Mouse (Mus musculus) limb, embryonic 12.5 days (tissue): ENCODE data around the gene Zfp974. TPM values are rescaled to one million over a fixed set of nuclear protein-coding genes. Genes with fewer than 3 reads are reported as not detected.
"Not testable (repeated sequence)": the region's sequence is repeated elsewhere in the genome, so short reads cannot be mapped to it uniquely, and the experiment has no call there.

Experiments used
- ATAC-seq: fragments of 200-750 bp; cut with Nextera tagmentation; 2 replicates; pipeline ENCODE4 v1.8.0; 2017; ENCODE audit warnings: low read depth, moderate TSS enrichment; ENCODE audit not compliant: insufficient number of reproducible peaks, insufficient read depth, low FRiP score, low TSS enrichment
- H3K27ac ChIP-seq: fragments of 300-500 bp; sonication (generic); 2 replicates; pipeline ENCODE4 v1.5.1; 2016; ENCODE audit warnings: mild to moderate bottlenecking, moderate library complexity
- H3K27me3 ChIP-seq: fragments of 300-500 bp; sonication (generic); 2 replicates; pipeline ENCODE4 v1.6.1; 2016; ENCODE audit warnings: mild to moderate bottlenecking, moderate library complexity
- H3K36me3 ChIP-seq: fragments of 300-500 bp; sonication (generic); 2 replicates; pipeline ENCODE4 v1.6.1; 2016; ENCODE audit warnings: mild to moderate bottlenecking, moderate library complexity
- H3K4me1 ChIP-seq: fragments of 300-500 bp; sonication (generic); replicated peaks from 2 replicates; pipeline ENCODE4 v1.6.1; 2016
- H3K4me2 ChIP-seq: fragments of 300-500 bp; sonication (generic); 2 replicates; pipeline ENCODE4 v1.6.1; 2016; ENCODE audit warnings: mild to moderate bottlenecking, moderate library complexity
- H3K4me3 ChIP-seq: fragments of 300-500 bp; sonication (generic); replicated peaks from 2 replicates; pipeline ENCODE4 v1.5.1; 2016; ENCODE audit warnings: mild to moderate bottlenecking
- H3K9ac ChIP-seq: fragments of 300-500 bp; sonication (generic); replicated peaks from 2 replicates; pipeline ENCODE4 v1.6.1; 2016; ENCODE audit warnings: mild to moderate bottlenecking, moderate library complexity
- H3K9me3 ChIP-seq: fragments of 300-500 bp; sonication (generic); 2 replicates; pipeline ENCODE4 v1.6.1; 2016; ENCODE audit warnings: mild to moderate bottlenecking, moderate library complexity
- WGBS: fragments of 180-500 bp; shearing (Covaris S2); methylation state at CpG from one replicate; pipeline ENCODE4 v1.1.7; 2016; 5-methylcytosine and 5-hydroxymethylcytosine counted together
- polyA plus RNA-seq: library from polyadenylated mRNA; unstranded; fragments of >200 nt; fragmentation: Nextera tagmentation; extraction: Ambion mirVana; gene quantifications from 2 replicates; pipeline ENCODE4 v1.2.1, GENCODE M21; 2016

Zfp974 gene
- polyA plus RNA-seq: 12.0 and 14.6 TPM in 2 replicates

DNA sequence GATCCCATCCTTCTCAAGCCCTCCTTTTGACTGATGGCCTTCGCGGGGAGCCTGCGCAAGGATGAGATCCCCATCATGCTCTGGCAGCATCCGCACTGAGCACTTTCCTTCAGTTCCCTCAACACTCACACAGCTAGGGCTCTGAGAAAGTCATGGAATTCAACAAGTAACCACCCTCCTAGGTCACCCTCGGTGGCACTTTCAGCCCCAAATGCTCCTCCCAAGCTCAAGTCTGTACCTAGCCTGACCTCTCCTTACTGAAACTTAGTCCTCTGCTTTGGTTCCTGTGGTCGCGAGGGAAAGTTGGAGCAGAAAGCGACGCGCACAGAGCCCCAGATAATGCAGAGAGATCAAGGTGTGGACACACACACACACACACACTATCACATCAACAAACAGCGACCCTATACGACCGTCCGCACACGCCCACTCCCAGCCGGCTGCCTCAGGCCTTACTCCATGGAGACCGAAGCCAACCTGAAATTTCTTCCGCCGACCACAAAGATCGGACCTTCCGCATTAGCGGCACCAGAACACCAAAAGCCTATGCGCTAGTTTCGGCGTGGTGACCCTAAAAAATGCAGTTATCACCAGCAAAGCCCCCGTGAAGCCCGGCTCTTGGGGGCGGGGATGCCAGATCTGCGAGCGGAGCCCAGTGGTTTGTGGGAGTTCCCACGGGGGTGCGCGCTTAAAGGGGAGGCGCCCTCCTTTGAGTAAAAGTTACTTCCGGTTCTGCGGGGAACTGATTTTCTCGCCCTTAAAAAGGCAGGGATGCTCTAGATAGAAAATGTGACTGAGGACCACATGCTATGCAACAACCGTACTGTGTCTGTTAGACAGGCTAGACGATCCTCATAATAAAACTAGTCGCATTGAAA lies at the start of gene Zfp974:
Gene Zfp974, minus strand, starts transcription at position 643 of the 878 bp plus-strand sequence.
- WGBS: 6% methylated on average over 40 of the region's 40 CpGs
- no peaks in the 10 kb centered on the region for H3K27me3 ChIP-seq
- H3K4me1 ChIP-seq: peaks cover 7% of the 10 kb centered on the region
- peak within 1 kb of the TSS; percentile 37; the same call in 1 of the 2 replicates for H3K27ac ChIP-seq
- H3K9ac ChIP-seq: peak within 1 kb of the TSS; percentile 72
- H3K4me2 ChIP-seq: peak within 1 kb of the TSS; percentile 77
- H3K36me3 ChIP-seq: peaks cover 13% of the 10 kb centered on the region; the same call in 1 of the 2 replicates
- peak; percentile 85; the same call in 1 of the 2 replicates for ATAC-seq
- peak within 1 kb of the TSS; percentile 59 for H3K4me3 ChIP-seq
- H3K9me3 ChIP-seq: no peaks in the 10 kb centered on the region

DNA sequence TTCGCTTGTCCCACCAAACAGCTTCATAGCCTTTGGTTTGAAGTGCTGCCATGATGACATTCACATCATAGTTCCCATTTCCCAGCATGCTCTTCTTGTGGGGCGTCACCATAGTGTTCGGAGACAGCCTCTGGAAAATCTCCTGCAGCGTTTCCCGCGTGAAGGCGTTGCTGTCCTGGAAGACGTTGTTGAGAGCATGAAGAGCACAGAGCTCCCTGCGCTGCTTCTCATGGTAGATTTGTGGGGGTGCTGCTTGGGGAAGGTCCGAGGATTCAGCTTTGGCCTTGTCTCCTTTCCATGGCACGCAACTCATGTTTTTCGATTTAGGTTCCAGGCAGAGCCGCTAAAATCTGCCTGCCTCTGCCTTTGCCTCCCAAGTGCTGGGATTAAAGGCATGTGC lies 20.2 kb upstream of the Zfp974 start:
- 92% methylated on average over 13 of the region's 13 CpGs for WGBS
- not testable (repeated sequence) for H3K4me1 ChIP-seq, H3K4me3 ChIP-seq, H3K9me3 ChIP-seq, H3K36me3 ChIP-seq, H3K27ac ChIP-seq, H3K27me3 ChIP-seq, H3K4me2 ChIP-seq, ATAC-seq, H3K9ac ChIP-seq

DNA sequence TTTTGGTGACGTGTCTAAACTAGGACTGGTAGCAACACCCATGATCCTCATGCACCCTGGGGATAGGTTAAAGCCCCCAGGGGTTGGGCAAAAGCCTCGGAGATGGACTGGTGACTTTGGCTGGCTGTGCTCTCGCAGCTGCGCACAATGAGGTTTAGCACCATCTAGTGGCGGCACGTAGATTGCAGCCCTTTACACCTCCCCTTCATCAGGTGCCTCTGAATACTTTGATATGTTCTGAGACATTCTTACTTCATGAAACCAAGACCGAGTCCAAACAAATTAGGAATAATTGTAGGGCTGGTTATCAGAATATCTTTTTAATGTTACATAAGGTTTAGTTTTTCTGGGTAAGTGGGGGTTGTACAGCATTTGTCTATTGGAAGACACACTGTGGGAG lies 12.6 kb upstream of the Zfp974 start:
- not testable (repeated sequence) for ATAC-seq, H3K9ac ChIP-seq, H3K4me1 ChIP-seq, H3K4me3 ChIP-seq, H3K4me2 ChIP-seq, H3K9me3 ChIP-seq, H3K27me3 ChIP-seq, H3K36me3 ChIP-seq, H3K27ac ChIP-seq
- 51% methylated on average over 5 of the region's 7 CpGs for WGBS

DNA sequence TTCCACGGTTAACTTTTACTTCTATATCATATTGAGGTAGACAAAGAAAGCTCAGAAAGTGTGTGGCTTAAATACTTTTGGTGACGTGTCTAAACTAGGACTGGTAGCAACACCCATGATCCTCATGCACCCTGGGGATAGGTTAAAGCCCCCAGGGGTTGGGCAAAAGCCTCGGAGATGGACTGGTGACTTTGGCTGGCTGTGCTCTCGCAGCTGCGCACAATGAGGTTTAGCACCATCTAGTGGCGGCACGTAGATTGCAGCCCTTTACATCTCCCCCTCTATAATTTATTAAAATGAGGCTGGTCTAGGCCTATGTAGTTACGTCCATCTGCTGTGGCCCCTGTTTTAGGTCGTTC lies 4.5 kb upstream of the Zfp974 start:
- 25% methylated on average over 1 of the region's 9 CpGs for WGBS
- H3K27ac ChIP-seq, H3K36me3 ChIP-seq, H3K27me3 ChIP-seq, ATAC-seq, H3K9ac ChIP-seq, H3K4me1 ChIP-seq, H3K4me3 ChIP-seq, H3K9me3 ChIP-seq: not testable (repeated sequence)
- H3K4me2 ChIP-seq: peak overlapping the region; percentile 48

DNA sequence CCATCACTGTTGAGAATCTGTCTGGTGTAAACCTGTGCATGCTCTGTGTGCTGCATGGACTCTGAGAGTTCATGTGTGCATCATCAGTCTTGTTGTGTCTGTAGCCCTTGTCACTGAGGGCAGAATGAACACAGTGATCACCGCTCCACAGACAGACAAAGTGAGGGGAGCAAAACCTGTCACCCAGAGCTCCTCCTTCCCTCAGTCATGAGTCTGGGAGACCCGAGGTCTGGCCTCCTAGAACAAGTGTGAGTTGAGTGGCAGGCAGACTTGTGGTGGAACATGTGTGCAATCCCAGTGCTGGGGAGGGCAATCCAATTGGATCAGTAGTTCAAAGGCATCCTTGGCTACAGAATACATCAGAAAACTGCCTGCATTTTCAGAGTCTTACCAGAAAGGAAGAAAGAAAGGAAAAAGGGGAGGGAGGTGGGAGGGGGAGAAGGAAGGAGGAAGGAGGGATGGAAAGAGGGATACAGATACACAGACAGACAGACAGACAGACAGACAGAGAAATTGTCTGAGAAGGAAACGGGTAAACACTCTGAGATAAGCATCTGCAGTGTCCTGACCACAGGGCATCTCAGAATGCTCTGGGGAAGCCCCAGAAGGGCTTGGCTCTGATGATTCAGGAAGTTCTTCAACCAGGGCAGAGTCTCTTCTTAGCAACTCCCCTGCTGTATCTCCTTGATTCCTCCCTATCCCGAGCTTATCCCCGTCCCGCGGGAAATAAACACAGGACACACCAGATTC lies 4.0 kb upstream of the Zfp974 start:
- no peak for ATAC-seq

DNA sequence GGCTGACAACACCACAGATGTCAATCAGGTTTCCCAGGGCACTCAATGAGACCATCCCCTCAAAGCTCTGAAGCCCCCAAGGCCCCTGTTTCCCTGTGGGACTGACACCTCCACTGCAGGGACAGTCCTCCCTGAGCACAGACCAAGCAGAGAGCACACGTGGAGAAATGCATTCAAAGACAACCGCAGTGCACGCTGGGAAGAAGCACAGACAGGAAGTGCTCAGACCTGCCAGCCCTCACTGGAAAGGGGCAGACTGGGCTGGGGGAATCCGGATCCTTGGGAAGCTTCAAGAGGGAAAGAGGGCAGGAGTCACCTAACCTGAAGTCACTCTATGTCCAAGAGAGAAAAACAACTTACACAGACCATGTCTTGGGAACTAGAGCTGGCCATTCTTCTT lies 2.2 kb downstream of the Zfp974 start:
- not testable (repeated sequence) for H3K27ac ChIP-seq, H3K4me1 ChIP-seq, H3K27me3 ChIP-seq, H3K4me3 ChIP-seq, ATAC-seq, H3K9ac ChIP-seq, H3K9me3 ChIP-seq, H3K4me2 ChIP-seq
- 56% methylated on average over 4 of the region's 4 CpGs for WGBS
- peaks cover 25% of the 10 kb centered on the region for H3K36me3 ChIP-seq

More for the DNA sequence above, 4.0 kb upstream of the Zfp974 start:
- Histone ChIP-seq H3K36me3 (no peaks in the 10 kb centered on the region), H3K4me3 (peak overlapping the region; percentile 18; the same call in 1 of the 2 replicates), H3K4me1 (peaks cover 6% of the 10 kb centered on the region), H3K9me3 (no peaks in the 10 kb centered on the region), H3K9ac (0 out of 2 replicates have a peak overlapping the region, but pooled peaks have one; percentile 23), H3K4me2 (peak overlapping the region; percentile 48), H3K27ac (no peak overlapping the region), H3K27me3 (no peaks in the 10 kb centered on the region)
- WGBS: 26% methylated on average over 7 of the region's 7 CpGs

DNA sequence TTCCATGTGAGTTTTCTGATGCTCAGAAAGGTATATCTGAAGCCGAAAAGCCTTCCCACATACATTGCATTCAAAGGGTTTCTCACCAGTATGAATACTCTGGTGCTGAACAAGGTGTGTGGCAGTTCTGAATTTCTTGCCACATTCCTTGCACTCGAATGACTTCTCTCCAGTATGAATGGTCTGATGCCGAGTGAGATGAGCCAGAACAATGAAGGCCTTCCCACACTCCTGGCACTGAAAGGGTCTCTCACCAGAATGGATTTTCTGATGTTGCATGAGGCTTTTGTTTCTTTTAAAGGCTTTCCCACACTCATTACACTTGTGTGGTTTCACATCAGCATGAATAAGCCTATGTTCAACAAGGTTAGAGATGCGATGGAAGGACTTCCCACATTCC lies 18.3 kb downstream of the Zfp974 start:
- not testable (repeated sequence) for H3K4me2 ChIP-seq, H3K4me3 ChIP-seq, H3K27ac ChIP-seq, H3K4me1 ChIP-seq, H3K27me3 ChIP-seq, H3K9ac ChIP-seq, ATAC-seq
- Histone ChIP-seq H3K36me3 (peaks cover 37% of the 10 kb centered on the region), H3K9me3 (peaks cover 11% of the 10 kb centered on the region)
- WGBS: 93% methylated on average over 4 of the region's 4 CpGs

DNA sequence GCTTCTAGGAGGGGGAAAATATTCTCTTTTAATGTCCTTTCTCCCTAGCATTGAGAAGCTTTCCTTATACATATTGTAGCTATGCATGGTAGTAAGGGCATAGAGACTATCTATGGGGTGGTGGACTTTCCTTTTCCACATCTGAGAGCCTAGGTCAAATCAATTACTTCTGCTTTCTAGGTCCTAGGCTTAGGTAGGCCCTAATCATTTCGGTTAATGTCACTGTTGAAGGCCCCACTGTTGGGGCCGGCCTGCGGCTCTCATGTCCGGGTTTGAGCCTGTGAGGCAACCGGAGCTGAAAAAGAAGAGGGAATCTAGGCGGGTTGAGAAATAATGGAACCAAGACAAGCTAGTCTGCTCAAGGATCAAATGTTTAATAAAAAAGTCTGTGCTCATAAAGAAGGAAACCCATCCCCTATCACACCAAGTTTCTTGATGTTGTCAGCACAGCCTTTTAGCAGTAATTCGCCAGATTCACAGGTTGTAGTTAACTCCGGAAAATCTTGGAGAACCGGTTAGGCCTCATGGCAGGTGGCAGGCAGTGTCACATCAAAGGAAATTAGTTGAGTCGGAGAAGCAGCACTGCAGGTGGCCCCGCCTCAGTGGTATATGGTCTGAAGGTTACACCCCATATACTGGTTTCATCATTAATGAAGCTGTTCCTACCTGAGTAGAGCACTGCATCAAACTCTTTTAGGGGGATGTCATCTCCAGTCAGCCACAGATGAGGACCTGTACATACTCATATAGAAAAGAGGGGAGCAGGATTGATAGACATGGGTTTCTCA lies 24.0 kb downstream of the Zfp974 start:
- peaks cover 8% of the 10 kb centered on the region for H3K36me3 ChIP-seq
- no peak overlapping the region for H3K4me2 ChIP-seq
- H3K4me3 ChIP-seq: no peak overlapping the region
- no peak for ATAC-seq
- no peak overlapping the region for H3K9ac ChIP-seq
- WGBS: 67% methylated on average over 11 of the region's 11 CpGs
- peaks cover 15% of the 10 kb centered on the region for H3K9me3 ChIP-seq
- no peaks in the 10 kb centered on the region for H3K27me3 ChIP-seq
- no peak overlapping the region for H3K27ac ChIP-seq
- H3K4me1 ChIP-seq: no peaks in the 10 kb centered on the region

DNA sequence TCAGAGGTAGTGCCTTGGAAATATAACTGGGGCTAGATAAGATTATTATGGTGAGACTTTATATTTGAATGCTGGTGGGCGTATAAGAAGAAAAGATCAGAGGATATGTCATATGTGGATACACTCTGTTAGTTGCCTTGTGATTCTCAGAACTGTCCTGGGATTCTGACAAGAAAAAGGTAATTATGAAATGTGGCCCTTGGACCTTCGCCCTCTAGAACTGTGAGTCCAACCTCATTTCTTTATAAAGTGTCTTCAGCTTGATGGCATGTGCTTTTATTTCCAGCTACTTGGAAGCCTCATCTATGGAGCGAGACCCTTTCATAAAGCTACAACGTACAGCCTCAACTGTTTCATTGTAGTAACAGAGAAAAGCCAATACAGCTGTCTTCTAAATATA lies 28.7 kb downstream of the Zfp974 start:
- 89% methylated on average over 4 of the region's 4 CpGs for WGBS
- H3K36me3 ChIP-seq: no peaks in the 10 kb centered on the region
- no peak overlapping the region for H3K4me2 ChIP-seq
- H3K27me3 ChIP-seq: no peaks in the 10 kb centered on the region
- no peak for ATAC-seq
- peaks cover 18% of the 10 kb centered on the region for H3K9me3 ChIP-seq
- H3K4me1 ChIP-seq: no peaks in the 10 kb centered on the region
- no peak overlapping the region for H3K27ac ChIP-seq
- no peak overlapping the region for H3K4me3 ChIP-seq
- no peak overlapping the region for H3K9ac ChIP-seq

DNA sequence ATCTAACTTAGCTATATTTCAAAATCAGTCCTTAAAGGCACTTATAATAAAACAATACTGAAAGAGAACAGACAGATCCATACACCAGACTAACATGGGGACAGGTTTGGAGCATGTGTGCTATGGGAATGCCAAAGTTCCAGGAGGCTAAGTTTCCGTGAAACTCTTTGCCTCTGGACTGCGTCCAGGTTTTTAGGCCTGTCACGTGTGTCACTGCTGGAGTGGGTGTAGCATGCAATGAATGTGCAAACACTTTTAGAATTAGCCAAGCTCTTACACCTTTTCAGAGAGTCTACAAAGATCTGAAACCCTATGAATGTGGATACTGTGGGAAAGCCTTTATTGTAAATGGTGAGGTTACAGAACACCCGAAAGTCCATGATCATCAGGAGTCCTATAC lies 47.5 kb downstream of the Zfp974 start:
- 94% methylated on average over 4 of the region's 4 CpGs for WGBS
- Histone ChIP-seq H3K27ac (no peak overlapping the region), H3K4me2 (no peak overlapping the region), H3K9me3 (peaks cover 8% of the 10 kb centered on the region; the same call in 1 of the 2 replicates), H3K36me3 (peaks cover 57% of the 10 kb centered on the region), H3K4me1 (no peaks in the 10 kb centered on the region), H3K27me3 (no peaks in the 10 kb centered on the region), H3K4me3 (no peak overlapping the region), H3K9ac (no peak overlapping the region)
- no peak for ATAC-seq

DNA sequence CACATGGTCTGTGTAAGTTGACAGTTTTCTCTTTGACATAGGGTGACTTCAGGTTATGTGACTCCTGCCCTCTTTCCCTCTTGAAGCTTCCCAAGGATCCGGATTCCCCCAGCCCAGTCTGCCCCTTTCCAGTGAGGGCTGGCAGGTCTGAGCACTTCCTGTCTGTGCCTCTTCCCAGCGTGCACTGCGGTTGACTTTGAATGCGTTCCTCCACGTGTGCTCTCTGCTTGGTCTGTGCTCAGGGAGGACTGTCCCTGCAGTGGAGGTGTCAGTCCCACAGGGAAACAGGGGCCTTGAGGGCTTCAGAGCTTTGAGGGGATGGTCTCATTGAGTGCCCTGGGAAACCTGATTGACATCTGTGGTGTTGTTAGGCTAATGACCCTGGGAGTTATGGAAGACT lies 66.7 kb downstream of the Zfp974 start:
- not testable (repeated sequence) for H3K4me2 ChIP-seq, H3K9ac ChIP-seq, H3K9me3 ChIP-seq, H3K4me3 ChIP-seq, H3K27ac ChIP-seq, H3K27me3 ChIP-seq, H3K4me1 ChIP-seq, ATAC-seq
- WGBS: 83% methylated on average over 5 of the region's 5 CpGs
- peaks cover 36% of the 10 kb centered on the region for H3K36me3 ChIP-seq
